Mouse (Mus musculus): ENCODE results near the gene Srcin1.

DNA sequence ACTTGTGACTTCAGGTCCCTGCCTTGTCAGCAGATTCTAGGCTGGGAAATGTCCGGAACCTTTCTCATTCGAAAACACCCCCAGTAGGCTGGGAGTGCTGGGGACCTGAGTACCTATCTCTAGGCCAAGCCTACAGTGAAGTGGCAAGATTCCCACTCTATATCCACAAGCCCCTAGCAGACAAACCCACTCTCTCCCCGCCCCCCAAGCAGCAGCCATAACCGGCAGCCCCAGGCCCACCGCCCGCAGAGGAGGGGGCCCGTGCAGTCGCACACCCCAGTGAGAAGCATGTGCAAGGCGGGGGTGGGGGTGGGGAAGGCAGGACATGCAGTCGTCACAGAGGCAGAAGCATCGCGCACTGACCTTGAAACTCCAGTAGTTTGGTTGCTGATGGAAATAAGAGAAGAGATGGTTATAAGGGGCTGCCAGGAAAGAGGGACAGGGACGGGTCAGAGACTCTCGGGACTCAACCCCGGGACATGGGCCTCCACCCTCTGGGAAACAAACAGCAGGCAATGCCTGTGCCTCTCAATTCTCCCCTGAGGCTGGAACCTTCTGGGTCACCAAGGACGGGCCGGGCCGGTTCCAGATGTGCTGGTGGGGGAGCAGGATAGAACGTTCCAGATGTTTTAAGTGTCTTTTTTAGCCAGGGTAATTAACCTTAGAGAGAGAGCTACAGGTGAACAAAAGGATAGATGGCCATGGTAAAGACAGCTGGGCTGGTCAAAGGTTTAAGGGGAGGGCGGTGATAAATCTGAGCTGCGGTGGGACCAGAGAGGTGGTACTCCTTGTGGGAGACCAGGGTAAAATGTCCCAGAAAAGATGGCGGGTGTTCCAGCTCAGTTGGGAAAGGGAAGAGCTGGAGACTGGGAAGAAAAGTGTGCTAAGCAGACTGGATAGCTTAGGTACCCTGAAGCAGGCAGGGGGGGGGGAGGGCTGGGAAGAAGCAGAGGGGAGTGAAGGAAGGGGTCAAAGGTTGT lies 33.5 kb downstream of the Srcin1 start:
- TF ChIP-seq CTCF (IDR thresholded peaks at IDR 0.05; ENCODE audit: borderline replicate concordance, extremely low read depth, insufficient read depth, insufficient read length), result no peak
- no peak for TF ChIP-seq POLR2A (IDR thresholded peaks at IDR 0.05; ENCODE audit: borderline replicate concordance, extremely low read depth, insufficient read depth, insufficient read length, poor library complexity, severe bottlenecking)
